Mouse (Mus musculus): ENCODE results near the gene Crim1.

DNA sequence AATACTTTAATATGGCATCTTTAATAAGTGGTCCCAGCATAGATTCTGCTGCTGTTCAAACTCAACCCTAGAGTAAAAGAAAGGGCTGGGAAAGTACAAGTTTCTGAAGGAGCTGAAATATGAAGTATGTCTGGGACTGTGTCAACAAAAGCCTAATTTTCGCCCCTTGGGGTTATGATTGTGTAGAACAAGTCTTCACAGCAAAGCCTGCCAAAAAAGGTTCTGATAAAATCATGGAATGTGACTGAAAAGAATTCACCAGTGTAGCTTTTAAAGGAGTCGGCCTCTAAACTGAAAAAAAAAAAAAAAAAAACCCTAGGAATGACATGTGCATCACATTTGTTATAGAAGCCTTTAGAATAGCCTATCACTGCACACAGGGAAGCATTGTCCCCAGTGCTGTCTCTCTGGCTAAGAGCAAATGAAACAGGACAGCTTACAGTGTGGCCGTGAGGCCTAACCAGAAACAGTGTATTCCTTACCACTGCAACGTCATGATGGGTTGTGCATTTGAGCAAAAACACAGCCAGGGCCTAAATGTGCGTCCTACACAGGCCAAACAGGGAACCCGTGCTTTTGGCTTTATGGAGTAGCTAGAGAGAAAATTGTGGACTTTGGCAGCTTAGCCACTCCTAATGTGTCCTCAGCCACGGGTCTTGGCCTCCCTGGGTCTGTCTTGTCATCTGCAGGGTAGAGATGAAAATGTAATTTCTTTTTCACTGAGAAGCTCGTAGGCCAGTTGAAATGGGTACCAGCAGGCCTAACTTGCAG lies 72.8 kb downstream of the Crim1 start:
- TF ChIP-seq GATA1 (IDR thresholded peaks at IDR 0.05; ENCODE audit: borderline replicate concordance, low read length) (no peak), FLI1 (IDR thresholded peaks at IDR 0.05; ENCODE audit: low read length) (no peak)
